Mouse (Mus musculus): ENCODE measurements around the gene Efcab14. TPM values are rescaled to one million over a fixed set of nuclear protein-coding genes. Genes with fewer than 3 reads are reported as not detected.
A peak's percentile ranks its signal among the peaks of the same experiment; 100 is the strongest.

Efcab14 gene
- total and polyA plus RNA-seq, 2 experiments from 2014 or later: 14.6 to 14.9 TPM

DNA sequence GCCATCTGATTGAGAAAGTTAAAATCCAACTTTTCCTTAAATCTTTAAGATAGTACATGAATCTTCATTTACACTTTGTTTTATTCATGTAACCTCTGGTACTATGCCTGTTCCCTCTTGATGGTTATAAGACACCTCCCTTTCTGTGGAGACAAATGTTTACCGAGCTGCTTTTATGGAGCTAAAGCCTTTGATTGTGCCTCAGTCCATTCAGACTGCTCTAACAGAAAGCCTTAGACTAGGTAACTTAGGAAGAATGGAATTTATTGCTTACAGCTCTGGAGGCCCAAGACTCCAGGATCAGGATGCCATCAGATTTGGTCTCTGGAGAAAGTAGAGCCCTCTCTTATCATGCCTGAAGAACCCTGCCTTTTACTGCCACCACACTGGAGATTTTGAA lies 10.6 kb downstream of the Efcab14 start:
- no peaks in the 10 kb centered on the region for H3K4me1 ChIP-seq (ENCODE audit: insufficient read depth)
- H3K9me3 ChIP-seq (ENCODE audit: low read length): no peaks in the 10 kb centered on the region
- H3K4me3 ChIP-seq (ENCODE audit: low read depth, low read length): no peak overlapping the region
- H3K9ac ChIP-seq: no peak overlapping the region
- peaks cover 41% of the 10 kb centered on the region for H3K36me3 ChIP-seq (ENCODE audit: insufficient read depth)
- 57% methylated on average over 1 of the region's 1 CpGs for WGBS
- H3K27ac ChIP-seq (ENCODE audit: low read depth, low read length): no peak overlapping the region
- H3K27me3 ChIP-seq (ENCODE audit: insufficient read depth, low read length): no peaks in the 10 kb centered on the region
- ATAC-seq (no peak), DNase-seq (no peak)
- TF ChIP-seq CTCF (IDR thresholded peaks at IDR 0.05; ENCODE audit: low read depth): no peak
- H3K4me2 ChIP-seq (ENCODE audit: low read depth): no peak overlapping the region

DNA sequence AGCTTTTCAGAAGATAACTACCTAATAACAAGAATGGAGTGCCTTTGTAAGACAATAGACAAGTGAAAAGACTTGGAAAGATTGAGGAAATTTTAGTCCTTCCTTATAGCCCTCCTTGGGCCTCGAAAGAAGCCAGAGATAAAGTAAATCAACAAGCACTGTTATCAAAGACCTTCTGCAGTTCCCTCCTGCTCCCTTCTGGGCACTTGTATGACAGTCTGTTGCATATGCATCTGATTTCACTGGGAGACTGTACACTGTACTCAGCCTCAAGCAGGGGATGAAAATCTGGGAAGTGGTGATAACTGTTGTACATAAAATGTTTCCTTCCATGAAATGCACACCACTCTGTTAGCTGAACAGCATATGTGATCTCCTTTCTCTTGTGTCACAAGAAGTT lies 11.8 kb downstream of the Efcab14 start:
- peaks cover 36% of the 10 kb centered on the region for H3K36me3 ChIP-seq (ENCODE audit: insufficient read depth)
- WGBS: 92% methylated on average over 1 of the region's 1 CpGs
- H3K9me3 ChIP-seq (ENCODE audit: low read length): no peaks in the 10 kb centered on the region
- no peak overlapping the region for H3K4me3 ChIP-seq (ENCODE audit: low read depth, low read length)
- H3K9ac ChIP-seq: no peak overlapping the region
- H3K4me2 ChIP-seq (ENCODE audit: low read depth): no peak overlapping the region
- H3K27me3 ChIP-seq (ENCODE audit: insufficient read depth, low read length): no peaks in the 10 kb centered on the region
- ATAC-seq (no peak), DNase-seq (no peak)
- no peak for TF ChIP-seq CTCF (IDR thresholded peaks at IDR 0.05; ENCODE audit: low read depth)
- H3K27ac ChIP-seq (ENCODE audit: low read depth, low read length): no peak overlapping the region
- H3K4me1 ChIP-seq (ENCODE audit: insufficient read depth): no peaks in the 10 kb centered on the region

DNA sequence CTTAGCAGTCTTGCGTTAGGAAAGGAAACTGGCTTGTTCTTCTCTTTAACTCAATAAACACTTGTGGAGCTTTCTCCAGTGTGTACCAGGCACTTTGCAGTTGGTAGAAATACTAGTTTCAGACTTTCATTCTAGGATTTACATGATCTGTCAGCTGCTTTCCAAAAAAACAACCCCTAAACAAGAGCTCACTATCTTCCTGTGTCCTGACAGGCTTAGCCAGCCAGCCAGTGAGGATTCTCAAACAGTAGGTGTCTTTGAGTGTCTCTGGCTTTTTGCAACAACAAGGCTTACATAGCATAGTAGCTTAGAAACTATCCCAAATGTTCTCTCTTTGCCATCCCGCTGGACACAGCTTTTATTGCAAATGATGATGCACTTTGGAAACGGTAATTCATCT lies 16.6 kb downstream of the Efcab14 start:
- H3K4me1 ChIP-seq (ENCODE audit: insufficient read depth): no peaks in the 10 kb centered on the region
- no peaks in the 10 kb centered on the region for H3K27me3 ChIP-seq (ENCODE audit: insufficient read depth, low read length)
- no peak overlapping the region for H3K4me2 ChIP-seq (ENCODE audit: low read depth)
- WGBS: 97% methylated on average over 3 of the region's 3 CpGs
- DNase-seq: no peak
- H3K4me3 ChIP-seq (ENCODE audit: low read depth, low read length): no peak overlapping the region
- H3K9ac ChIP-seq: no peak overlapping the region
- H3K27ac ChIP-seq (ENCODE audit: low read depth, low read length): no peak overlapping the region
- H3K9me3 ChIP-seq (ENCODE audit: low read length): no peaks in the 10 kb centered on the region
- no peak for ATAC-seq
- no peak for TF ChIP-seq CTCF (IDR thresholded peaks at IDR 0.05; ENCODE audit: low read depth)
- H3K36me3 ChIP-seq (ENCODE audit: insufficient read depth): peaks cover 35% of the 10 kb centered on the region

GRCm38 (mm10) chr4:115754851-115755250 lies 17.3 kb downstream of the Efcab14 start:
- no peaks in the 10 kb centered on the region for H3K4me1 ChIP-seq (ENCODE audit: insufficient read depth)
- ATAC-seq: no peak
- no peak for TF ChIP-seq CTCF (IDR thresholded peaks at IDR 0.05; ENCODE audit: low read depth)
- no peaks in the 10 kb centered on the region for H3K9me3 ChIP-seq (ENCODE audit: low read length)
- no peaks in the 10 kb centered on the region for H3K27me3 ChIP-seq (ENCODE audit: insufficient read depth, low read length)
- H3K9ac ChIP-seq: no peak overlapping the region
- H3K4me2 ChIP-seq (ENCODE audit: low read depth): no peak overlapping the region
- H3K36me3 ChIP-seq (ENCODE audit: insufficient read depth): peaks cover 34% of the 10 kb centered on the region
- 95% methylated on average over 1 of the region's 1 CpGs for WGBS
- DNase-seq: no peak
- H3K4me3 ChIP-seq (ENCODE audit: low read depth, low read length): no peak overlapping the region
- no peak overlapping the region for H3K27ac ChIP-seq (ENCODE audit: low read depth, low read length)

GRCm38 (mm10) chr4:115761206-115761605 lies 23.7 kb downstream of the Efcab14 start:
- no peaks in the 10 kb centered on the region for H3K27me3 ChIP-seq (ENCODE audit: insufficient read depth, low read length)
- H3K4me2 ChIP-seq (ENCODE audit: low read depth): no peak overlapping the region
- peaks cover 60% of the 10 kb centered on the region for H3K36me3 ChIP-seq (ENCODE audit: insufficient read depth)
- H3K27ac ChIP-seq (ENCODE audit: low read depth, low read length): no peak overlapping the region
- no peak for TF ChIP-seq CTCF (IDR thresholded peaks at IDR 0.05; ENCODE audit: low read depth)
- WGBS: 27% methylated on average over 3 of the region's 3 CpGs
- ATAC-seq (no peak), DNase-seq (peak; percentile 37)
- H3K9ac ChIP-seq: no peak overlapping the region
- no peaks in the 10 kb centered on the region for H3K4me1 ChIP-seq (ENCODE audit: insufficient read depth)
- H3K4me3 ChIP-seq (ENCODE audit: low read depth, low read length): no peak overlapping the region
- H3K9me3 ChIP-seq (ENCODE audit: low read length): no peaks in the 10 kb centered on the region

DNA sequence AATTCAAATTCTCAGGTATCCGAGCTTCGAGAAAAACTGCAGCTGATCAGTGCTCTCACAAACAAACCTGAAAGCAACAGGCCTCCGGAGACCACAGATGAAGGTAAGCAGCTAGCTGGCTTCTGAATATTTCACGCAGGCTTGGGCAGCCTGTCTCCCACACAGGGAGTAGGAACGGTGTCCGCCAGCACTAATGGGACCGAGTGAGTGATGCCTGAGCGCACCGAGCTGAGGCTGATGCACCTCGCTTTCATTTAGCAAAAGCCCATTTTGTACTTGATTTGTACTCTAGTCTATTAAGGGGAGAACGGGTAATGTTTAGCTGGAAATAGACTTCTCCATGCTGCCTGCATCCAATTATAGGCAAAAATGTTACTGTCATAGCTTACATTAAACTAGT lies 27.0 kb downstream of the Efcab14 start:
- H3K27me3 ChIP-seq (ENCODE audit: insufficient read depth, low read length): no peaks in the 10 kb centered on the region
- no peaks in the 10 kb centered on the region for H3K4me1 ChIP-seq (ENCODE audit: insufficient read depth)
- WGBS: 80% methylated on average over 11 of the region's 11 CpGs
- DNase-seq (no peak), ATAC-seq (no peak)
- peaks cover 64% of the 10 kb centered on the region for H3K36me3 ChIP-seq (ENCODE audit: insufficient read depth)
- no peak overlapping the region for H3K4me2 ChIP-seq (ENCODE audit: low read depth)
- H3K9me3 ChIP-seq (ENCODE audit: low read length): no peaks in the 10 kb centered on the region
- no peak overlapping the region for H3K27ac ChIP-seq (ENCODE audit: low read depth, low read length)
- no peak for TF ChIP-seq CTCF (IDR thresholded peaks at IDR 0.05; ENCODE audit: low read depth)
- no peak overlapping the region for H3K9ac ChIP-seq
- H3K4me3 ChIP-seq (ENCODE audit: low read depth, low read length): no peak overlapping the region

DNA sequence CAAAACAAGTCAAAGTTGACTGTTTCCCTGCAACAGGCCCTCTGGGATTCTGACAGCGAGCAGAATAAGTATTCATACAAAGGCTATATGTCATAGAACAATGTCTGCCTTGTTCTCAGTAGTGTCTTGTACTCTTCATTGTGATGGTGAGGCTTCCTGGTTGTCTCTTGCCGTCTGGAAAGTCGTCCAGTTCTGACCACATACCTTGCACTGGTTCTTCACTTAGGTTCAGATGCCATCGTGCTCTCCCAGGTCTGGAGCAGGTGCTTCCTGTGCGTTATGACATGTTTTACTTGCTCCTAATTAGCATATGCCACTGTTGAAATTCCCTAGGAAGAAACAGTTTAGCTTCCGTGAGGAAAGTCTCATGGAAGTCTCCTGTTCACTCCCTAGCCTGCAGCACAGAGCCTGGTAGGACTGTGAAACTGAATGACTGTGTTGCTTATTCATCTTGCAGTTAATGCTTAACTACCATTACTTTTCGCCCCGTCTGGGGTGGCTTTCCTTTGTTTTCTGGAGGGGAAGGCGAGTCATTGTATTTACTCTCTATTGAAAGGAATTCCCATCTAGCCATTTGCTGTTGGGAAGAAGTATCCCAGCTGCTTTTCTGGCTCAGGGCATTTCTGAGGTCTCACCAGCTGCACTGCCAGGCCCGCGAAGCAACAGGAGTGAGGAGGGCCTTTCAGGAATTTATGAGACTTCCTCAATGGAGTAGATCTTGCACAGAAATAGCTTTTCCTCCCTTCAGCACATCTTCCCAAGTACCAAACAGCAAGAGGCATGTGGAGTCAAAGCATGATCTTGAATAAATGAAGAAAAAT lies 30.3 kb downstream of the Efcab14 start:
- no peaks in the 10 kb centered on the region for H3K27me3 ChIP-seq (ENCODE audit: insufficient read depth, low read length)
- no peak for TF ChIP-seq CTCF (IDR thresholded peaks at IDR 0.05; ENCODE audit: low read depth)
- 59% methylated on average over 11 of the region's 11 CpGs for WGBS
- no peaks in the 10 kb centered on the region for H3K4me1 ChIP-seq (ENCODE audit: insufficient read depth)
- H3K9me3 ChIP-seq (ENCODE audit: low read length): no peaks in the 10 kb centered on the region
- peaks cover 57% of the 10 kb centered on the region for H3K36me3 ChIP-seq (ENCODE audit: insufficient read depth)
- H3K9ac ChIP-seq: no peak overlapping the region
- no peak overlapping the region for H3K4me2 ChIP-seq (ENCODE audit: low read depth)
- DNase-seq (no peak), ATAC-seq (no peak)
- no peak overlapping the region for H3K4me3 ChIP-seq (ENCODE audit: low read depth, low read length)
- H3K27ac ChIP-seq (ENCODE audit: low read depth, low read length): no peak overlapping the region

Measured in forebrain, postnatal 0 days (tissue).